Mouse (Mus musculus) liver, embryonic 13.5 days (tissue): ENCODE data around the gene Lysmd3. TPM values are rescaled to one million over a fixed set of nuclear protein-coding genes. Genes with fewer than 3 reads are reported as not detected.

Experiments
- ATAC-seq: fragments of 200-750 bp; cut with Nextera tagmentation; 2 replicates; pipeline ENCODE4 v1.8.0; 2017; ENCODE audit warnings: low read depth, mild to moderate bottlenecking, moderate number of reproducible peaks, moderate library complexity
- DNase-seq: peaks from one replicate; pipeline ENCODE4 v3.0.0; 2022
- H3K27ac ChIP-seq: fragments of 300-500 bp; sonication (generic); 2 replicates; pipeline ENCODE4 v1.5.1; 2015; ENCODE audit warnings: moderate library complexity, mild to moderate bottlenecking, inconsistent platforms
- H3K27me3 ChIP-seq: fragments of 300-500 bp; sonication (generic); 2 replicates; pipeline ENCODE4 v1.6.1; 2015; ENCODE audit warnings: mild to moderate bottlenecking, inconsistent platforms
- H3K36me3 ChIP-seq: fragments of 300-500 bp; sonication (generic); 2 replicates; pipeline ENCODE4 v1.6.1; 2015; ENCODE audit warnings: mild to moderate bottlenecking, inconsistent platforms
- H3K4me1 ChIP-seq: fragments of 300-500 bp; sonication (generic); replicated peaks from 2 replicates; pipeline ENCODE4 v1.6.1; 2015; ENCODE audit warnings: inconsistent platforms
- H3K4me2 ChIP-seq: fragments of 300-500 bp; sonication (generic); 2 replicates; pipeline ENCODE4 v1.6.1; 2015; ENCODE audit warnings: inconsistent platforms, mild to moderate bottlenecking, moderate library complexity
- H3K4me3 ChIP-seq: fragments of 300-500 bp; sonication (generic); replicated peaks from 2 replicates; pipeline ENCODE4 v1.5.1; 2015; ENCODE audit warnings: mild to moderate bottlenecking, inconsistent platforms
- H3K9ac ChIP-seq: fragments of 300-500 bp; sonication (generic); 2 replicates; pipeline ENCODE4 v1.6.1; 2015; ENCODE audit warnings: mild to moderate bottlenecking, inconsistent platforms
- H3K9me3 ChIP-seq: fragments of 300-500 bp; sonication (generic); replicated peaks from 2 replicates; pipeline ENCODE4 v1.6.1; 2016; ENCODE audit warnings: inconsistent platforms
- WGBS: fragments of 180-500 bp; shearing (Covaris S2); methylation state at CpG from one replicate; pipeline ENCODE4 v1.1.7; 2015; ENCODE audit not compliant: insufficient replicate concordance; 5-methylcytosine and 5-hydroxymethylcytosine counted together
- polyA plus RNA-seq: library from polyadenylated mRNA; unstranded; fragments of >200 nt; fragmentation: Nextera tagmentation; extraction: Ambion mirVana; gene quantifications from 2 replicates; pipeline ENCODE4 v1.2.1, GENCODE M21; 2015

Lysmd3 gene
- polyA plus RNA-seq, 1 experiment from 2014 or later = 14.5 TPM

DNA sequence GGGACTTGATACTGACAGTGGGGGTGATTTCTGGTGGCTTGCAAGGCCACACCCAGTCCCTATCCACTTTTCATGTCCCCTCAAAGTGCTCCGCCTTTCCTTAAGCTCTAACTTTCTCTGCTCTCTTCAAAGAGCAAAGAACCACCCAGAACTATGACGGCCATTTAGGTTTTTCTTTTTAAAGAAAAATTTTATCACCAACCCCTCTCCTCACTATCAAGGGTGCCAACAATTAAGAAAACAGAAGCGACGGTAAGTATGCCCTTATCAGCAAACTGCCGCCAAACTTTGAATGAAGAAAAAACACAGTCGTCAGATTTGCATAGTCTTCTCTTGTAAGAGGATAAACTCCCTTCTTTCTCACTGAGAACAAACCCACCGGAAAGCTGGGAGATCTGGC is 52.8 kb downstream of the Lysmd3 start:
- ATAC-seq = no peak
- H3K9ac ChIP-seq = peak overlapping the region; percentile 78
- peaks cover 58% of the 10 kb centered on the region for H3K4me1 ChIP-seq
- peak overlapping the region; percentile 99 for H3K4me2 ChIP-seq
- H3K27me3 ChIP-seq = no peaks in the 10 kb centered on the region
- H3K36me3 ChIP-seq = 0 out of 2 replicates have a peak, but pooled peaks cover 4% of the 10 kb centered on the region
- peak; percentile 16 for DNase-seq
- H3K27ac ChIP-seq = peak overlapping the region; percentile 95
- 0% methylated on average over 7 of the region's 7 CpGs for WGBS
- H3K4me3 ChIP-seq = peak overlapping the region; percentile 93
- no peaks in the 10 kb centered on the region for H3K9me3 ChIP-seq

- Histone ChIP-seq H3K27me3 (no peaks in the 10 kb centered on the region), H3K9ac (peak within 1 kb of the TSS; percentile 78), H3K27ac (peak within 1 kb of the TSS; percentile 95), H3K4me2 (peak within 1 kb of the TSS; percentile 99), H3K4me3 (peak within 1 kb of the TSS; percentile 93), H3K9me3 (no peaks in the 10 kb centered on the region), H3K4me1 (peaks cover 55% of the 10 kb centered on the region), H3K36me3 (0 out of 2 replicates have a peak, but pooled peaks cover 4% of the 10 kb centered on the region)
- ATAC-seq (peak; percentile 91), DNase-seq (peak; percentile 93)
- WGBS = under 1% methylated on average over 60 of the region's 61 CpGs
These were observed 53.5 kb downstream of the Lysmd3 start, which contains the start of the genes Polr3g and Mblac2 for GRCm38 (mm10) chr13:81710775-81711545. Gene Polr3g (minus strand): TSS chr13:81711013. Gene Mblac2 (plus strand): TSS chr13:81711341.

DNA sequence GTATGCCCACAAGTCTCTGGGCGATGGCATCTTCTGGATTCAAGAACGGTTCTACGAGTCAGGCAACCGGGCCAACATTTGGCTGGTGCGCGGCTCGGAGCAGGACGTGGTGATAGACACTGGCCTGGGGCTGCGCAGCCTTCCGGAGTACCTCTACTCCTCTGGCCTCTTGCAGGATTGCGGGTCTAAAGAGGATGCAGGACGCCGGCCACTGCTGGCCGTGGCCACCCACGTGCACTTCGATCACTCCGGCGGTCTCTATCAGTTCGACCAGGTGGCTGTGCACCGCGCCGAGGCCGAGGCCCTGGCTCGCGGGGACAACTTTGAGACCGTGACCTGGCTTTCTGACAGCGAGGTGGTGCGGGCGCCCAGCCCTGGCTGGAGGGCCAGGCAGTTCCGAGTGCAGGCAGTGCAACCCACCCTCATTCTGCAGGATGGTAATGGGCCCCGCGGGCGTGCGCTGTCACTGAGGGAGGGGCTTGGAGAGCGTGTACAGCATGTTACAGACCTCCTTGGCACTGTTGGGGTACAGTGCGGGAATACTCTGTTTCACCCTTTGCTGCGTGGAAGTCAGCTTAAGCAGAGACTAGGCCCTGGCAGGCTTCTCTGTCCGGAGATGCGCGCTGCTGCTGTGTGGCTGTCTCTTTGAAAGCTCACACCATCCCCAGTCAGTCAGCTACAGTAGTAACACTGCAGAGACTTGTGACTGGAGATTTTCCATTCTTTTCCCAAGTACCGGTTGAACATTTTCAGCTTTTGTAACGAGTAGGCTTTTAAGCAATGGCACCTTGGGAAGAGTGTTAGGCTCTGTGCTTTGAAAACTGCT is 54.3 kb downstream of the Lysmd3 start:
- peak overlapping the region; percentile 78 for H3K9ac ChIP-seq
- peaks cover 53% of the 10 kb centered on the region for H3K4me1 ChIP-seq
- H3K36me3 ChIP-seq = 0 out of 2 replicates have a peak, but pooled peaks cover 4% of the 10 kb centered on the region
- WGBS = 2% methylated on average over 42 of the region's 42 CpGs
- H3K27ac ChIP-seq = peak overlapping the region; percentile 95
- ATAC-seq (peak; percentile 40), DNase-seq (no peak)
- no peaks in the 10 kb centered on the region for H3K27me3 ChIP-seq
- peak overlapping the region; percentile 93 for H3K4me3 ChIP-seq
- no peaks in the 10 kb centered on the region for H3K9me3 ChIP-seq
- H3K4me2 ChIP-seq = peak overlapping the region; percentile 99

- Histone ChIP-seq H3K27ac (no peak overlapping the region), H3K36me3 (no peaks in the 10 kb centered on the region), H3K27me3 (no peaks in the 10 kb centered on the region), H3K4me1 (peaks cover 34% of the 10 kb centered on the region), H3K9me3 (no peaks in the 10 kb centered on the region), H3K4me3 (no peak overlapping the region), H3K4me2 (no peak overlapping the region), H3K9ac (no peak overlapping the region)
- ATAC-seq (no peak), DNase-seq (no peak)
- 71% methylated on average over 1 of the region's 1 CpGs for WGBS
These were observed 56.4 kb downstream of the Lysmd3 start for GRCm38 (mm10) chr13:81713896-81714295.

Other genes starting within 250 kb of the Lysmd3 start
- 0.13 and 0.16 TPM in 2 replicates for gene Adgrv1, start 24.5 kb upstream of the Lysmd3 start, polyA plus RNA-seq
- 13.6 and 14.6 TPM in 2 replicates for gene Polr3g, start 53.4 kb downstream of the Lysmd3 start, polyA plus RNA-seq
- gene Mblac2, start 53.7 kb downstream of the Lysmd3 start, polyA plus RNA-seq = 3.3 and 3.6 TPM in 2 replicates
- 137 and 172 TPM in 2 replicates for gene Cetn3, start 125.4 kb downstream of the Lysmd3 start, polyA plus RNA-seq